Mouse (Mus musculus): ENCODE results near the gene Lyg1.
A peak's percentile ranks its signal among the peaks of the same experiment; 100 is the strongest.
"Not testable (repeated sequence)": the region's sequence is repeated elsewhere in the genome, so short reads cannot be mapped to it uniquely, and the experiment has no call there.

Lyg1 gene

DNA sequence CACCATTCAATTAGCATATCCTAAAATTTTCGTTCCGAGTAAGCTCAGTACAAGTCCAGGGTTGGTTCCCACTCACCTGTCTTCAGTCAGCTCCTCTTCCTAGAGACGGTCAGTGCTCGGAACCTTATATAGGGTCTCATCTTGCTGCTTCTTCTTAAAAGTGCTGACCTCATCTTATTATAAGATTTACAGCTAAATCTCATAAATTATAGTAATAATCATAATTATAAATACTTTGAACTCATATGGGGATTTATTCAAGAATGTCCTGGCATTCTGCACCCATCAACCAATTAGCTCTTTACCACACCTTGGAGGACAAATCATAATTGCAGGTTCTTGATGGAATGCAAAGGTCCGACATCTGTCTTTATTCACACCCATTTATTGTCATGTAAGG, at the start of gene Lyg1:
Gene Lyg1 (minus strand): TSS at position 101 of the 400 bp plus-strand sequence.
- DNase-seq = no peak

- DNase-seq = no peak
Observed at GRCm38 (mm10) chr1:38006741-38007140, 49.2 kb upstream of the Lyg1 start.

- DNase-seq = no peak
Observed at GRCm38 (mm10) chr1:38003046-38003445, 45.5 kb upstream of the Lyg1 start.

DNA sequence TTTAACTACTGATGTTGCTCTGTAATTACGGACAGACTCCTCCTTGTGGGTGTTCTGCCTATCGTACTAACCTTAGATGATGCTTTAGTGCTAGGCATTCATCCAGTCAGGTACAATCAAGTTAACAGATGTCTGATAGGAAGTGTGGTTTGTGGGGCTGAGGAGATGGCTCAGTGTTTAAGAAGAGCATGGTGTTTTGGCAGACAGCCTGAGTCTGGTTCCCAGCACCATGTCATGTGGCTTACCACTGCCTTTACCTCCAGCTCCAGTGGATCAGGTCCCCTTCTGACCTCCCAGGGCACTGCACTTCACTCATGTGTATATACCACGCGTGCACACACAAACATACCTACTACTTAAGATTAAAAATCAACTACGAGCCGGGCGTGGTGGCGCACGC, 44.4 kb upstream of the Lyg1 start:
- DNase-seq = no peak

GRCm38 (mm10) chr1:38000844-38001243, 43.3 kb upstream of the Lyg1 start:
- no peak for DNase-seq

DNA sequence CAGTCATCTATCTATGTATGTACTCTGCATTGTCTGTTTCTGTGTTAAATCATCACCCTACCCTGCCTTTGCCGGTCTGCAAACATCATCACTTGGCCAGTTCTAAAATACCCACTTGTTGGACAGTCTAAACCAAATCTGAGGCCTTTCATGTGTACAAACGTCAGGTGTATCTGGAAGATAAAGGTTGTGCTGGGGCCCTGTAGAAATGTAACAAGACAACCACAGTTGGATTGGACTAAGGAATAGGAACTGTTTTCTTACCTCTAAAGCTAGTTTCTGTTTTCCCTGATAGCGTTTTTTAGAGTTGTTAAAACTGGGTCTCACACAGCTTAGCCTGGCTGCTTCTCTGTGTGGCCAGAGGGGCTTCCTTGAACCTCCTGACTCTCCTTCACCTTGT, 42.0 kb upstream of the Lyg1 start:
- no peak for DNase-seq

- no peak for DNase-seq
Observed at GRCm38 (mm10) chr1:37998371-37999199, 41.0 kb upstream of the Lyg1 start.

DNA sequence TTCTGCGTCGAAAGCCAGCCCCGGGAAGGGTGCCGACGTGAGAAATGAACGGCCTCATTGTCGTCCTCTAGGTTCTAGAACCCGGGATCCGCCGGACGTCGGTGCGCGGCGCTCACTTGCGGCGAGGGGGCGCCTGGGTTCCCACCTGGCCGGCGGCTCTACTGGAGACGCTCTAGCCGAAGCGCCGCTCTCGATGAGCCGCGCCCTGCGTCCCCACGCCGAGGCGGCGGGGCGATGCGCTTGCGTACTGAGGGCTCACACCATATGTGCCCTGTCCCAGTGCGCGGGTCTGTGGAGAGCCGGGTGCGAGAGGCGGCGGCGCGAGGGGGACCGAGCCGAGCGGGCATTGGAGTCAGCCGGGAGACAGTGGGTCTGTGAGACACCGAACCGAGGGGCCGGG, 40.3 kb upstream of the Lyg1 start, which contains the start of the genes Txndc9 and Eif5b:
Gene Txndc9 (minus strand): TSS at position 27 of the 400 bp plus-strand sequence.
Gene Eif5b (plus strand): TSS at position 144 of the 400 bp plus-strand sequence.
- DNase-seq = peak; percentile 96

DNA sequence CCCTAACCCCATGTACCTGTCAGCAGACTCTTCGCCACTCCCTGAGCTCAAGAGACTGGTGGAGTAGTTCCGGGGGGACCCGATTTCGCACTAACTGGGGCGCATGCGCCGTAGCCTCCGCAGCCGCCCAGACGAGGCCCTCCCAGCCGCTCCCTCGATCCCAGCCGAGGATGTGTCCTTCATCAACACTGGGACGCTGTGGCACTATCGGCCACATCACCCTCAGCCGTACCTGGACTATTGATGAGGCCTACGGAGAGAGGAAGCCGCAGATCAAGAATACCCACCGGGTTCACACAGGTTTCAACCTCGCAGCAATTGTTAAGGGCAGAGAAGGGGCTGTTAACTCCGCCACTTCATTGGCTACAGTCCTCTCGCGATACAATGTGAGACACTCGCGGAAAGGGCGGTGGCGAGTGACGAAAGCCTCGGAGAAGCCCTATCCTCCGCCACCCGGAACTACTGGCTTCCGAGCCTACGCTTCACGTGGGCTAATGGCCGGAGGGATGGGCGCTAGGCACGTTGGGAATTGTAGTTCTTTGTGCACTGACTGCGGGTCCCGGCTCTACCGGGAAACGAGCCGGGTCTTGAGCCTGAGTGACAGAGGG, 39.4 kb upstream of the Lyg1 start:
- DNase-seq = peak; percentile 99

- peak; percentile 29 for DNase-seq
Observed at GRCm38 (mm10) chr1:37996226-37996625, 38.7 kb upstream of the Lyg1 start.

GRCm38 (mm10) chr1:37987856-37988255, 30.3 kb upstream of the Lyg1 start:
- no peak for DNase-seq

DNA sequence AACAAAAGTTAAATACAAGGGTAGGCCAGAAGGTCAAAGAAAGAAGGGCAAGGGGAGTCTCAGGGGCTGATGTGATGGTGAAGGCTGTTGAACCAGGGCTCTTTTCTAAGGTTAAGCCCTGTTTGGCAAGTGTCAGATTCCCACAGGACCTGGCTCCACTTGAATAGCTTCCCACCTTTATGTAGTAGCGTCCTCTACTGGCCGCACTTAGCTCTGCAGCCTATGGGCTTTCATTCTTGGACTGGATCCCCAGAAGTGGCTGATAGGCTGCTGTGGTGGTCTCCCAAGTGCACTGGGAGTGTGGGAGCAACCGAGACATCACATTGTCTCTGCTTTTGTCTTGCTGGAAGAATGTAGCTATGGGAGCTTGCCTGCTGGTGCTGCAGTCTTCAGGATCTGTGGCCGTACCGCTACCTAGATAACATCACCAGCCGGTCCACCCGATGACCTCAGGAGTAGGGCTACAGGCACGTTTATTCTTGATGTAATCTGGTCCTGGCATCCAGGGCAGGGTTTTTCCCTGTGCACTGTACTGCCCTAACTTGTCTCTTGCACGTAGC, 28.3 kb upstream of the Lyg1 start:
- no peak for DNase-seq

DNA sequence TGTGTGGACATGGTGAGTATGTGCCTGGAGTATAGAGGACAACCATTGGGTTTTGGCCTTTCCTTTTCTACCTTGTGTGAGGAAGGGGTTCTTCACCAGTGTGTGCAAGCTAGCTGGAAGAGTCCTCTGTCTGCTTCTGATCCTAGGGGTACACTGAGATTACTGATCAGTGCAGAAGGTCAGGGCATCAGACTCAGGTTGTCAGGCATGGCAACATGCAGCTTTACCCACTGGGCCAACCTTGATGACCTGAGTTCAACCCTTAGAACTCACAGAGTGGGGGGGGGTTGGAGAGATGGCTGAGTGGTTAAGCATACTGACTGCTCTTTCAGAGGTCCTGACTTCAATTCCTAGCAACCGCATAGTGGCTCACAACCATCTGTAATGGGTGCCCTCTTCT, 26.8 kb upstream of the Lyg1 start:
- DNase-seq = no peak

GRCm38 (mm10) chr1:37977303-37977702, 19.7 kb upstream of the Lyg1 start:
- no peak for DNase-seq

DNA sequence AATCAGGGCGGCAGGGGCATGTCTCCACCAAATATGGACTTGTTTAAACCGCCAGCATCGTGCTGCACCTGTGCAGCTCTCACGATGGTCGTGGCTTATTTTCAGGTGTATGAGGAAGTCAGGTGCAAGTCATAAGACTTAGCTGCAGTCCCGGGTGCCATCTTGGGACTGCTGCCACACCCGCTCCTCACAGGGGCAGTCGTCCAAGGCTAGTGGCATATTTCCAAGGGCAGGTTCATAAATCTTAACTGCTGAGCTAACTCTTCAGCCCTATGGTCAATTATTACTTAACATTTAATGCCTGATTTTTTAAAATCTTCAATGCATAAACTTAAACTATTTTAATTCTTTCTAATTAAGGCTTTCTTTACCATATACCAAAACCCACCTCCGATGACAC, 19.1 kb upstream of the Lyg1 start:
- DNase-seq = not testable (repeated sequence)

DNA sequence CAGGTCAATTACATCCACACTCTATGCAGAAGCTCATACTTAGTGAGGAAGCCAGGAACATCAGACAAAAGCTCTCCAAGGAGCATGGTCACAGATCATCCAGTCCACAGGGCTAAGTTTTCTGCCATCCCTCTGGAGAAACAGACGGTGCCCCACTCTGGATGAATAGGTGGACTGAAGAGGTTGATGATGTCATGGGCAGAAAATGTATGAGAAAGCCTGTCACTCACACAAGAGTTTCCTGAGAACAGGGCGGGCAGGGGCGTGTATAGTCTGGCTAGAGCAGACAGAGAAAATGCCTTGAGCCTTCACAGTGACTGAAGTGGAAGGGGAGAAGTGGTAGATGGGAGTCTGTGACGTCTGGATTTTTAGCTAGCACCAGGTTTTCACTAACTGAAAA, 14.0 kb upstream of the Lyg1 start:
- DNase-seq = no peak

GRCm38 (mm10) chr1:37968746-37969145, 11.2 kb upstream of the Lyg1 start:
- DNase-seq = no peak

DNA sequence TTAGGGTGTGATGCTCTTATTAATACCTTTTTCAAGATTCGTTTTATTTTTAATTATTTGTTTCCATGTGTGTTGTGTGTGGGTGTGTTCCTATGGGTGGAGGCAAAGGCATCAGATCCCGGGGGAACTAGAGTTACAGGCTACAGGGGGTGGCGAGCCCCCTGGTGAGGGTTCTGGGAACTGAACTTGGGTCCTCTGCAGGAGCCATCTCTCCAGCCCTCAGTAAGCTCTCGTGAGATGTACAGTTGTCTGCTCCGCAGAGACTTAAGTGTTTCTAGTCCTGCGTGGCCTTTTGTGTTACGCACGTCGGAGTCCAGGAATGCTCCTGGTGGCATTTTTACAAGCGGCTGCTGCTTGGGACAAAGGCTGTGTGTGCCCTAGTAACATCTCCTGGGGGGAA, 8.0 kb upstream of the Lyg1 start:
- no peak for DNase-seq

- DNase-seq = peak; percentile 22
Observed at GRCm38 (mm10) chr1:37959486-37959885, 1.9 kb upstream of the Lyg1 start.

DNA sequence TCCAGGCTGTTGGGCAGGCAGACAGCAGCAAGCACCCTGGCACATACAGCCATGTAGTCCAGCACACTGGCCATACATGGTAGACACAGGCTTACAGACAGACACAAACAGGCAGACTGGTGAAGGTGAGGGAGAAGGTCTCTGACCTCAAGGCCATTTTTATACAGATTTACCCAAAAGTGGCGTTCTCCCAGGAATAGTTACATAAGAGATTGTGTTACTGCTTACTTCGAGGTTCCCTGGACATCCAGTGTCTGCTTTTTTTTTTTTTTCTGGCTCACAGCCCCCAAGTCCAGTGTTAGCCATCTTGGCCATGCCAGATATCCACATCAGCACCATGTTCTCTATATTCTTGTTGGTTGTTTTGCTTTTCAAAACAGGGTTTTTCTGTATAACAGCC, 957 bp upstream of the Lyg1 start:
- DNase-seq = no peak

GRCm38 (mm10) chr1:37956690-37957431, 698 bp downstream of the Lyg1 start:
- DNase-seq = no peak

DNA sequence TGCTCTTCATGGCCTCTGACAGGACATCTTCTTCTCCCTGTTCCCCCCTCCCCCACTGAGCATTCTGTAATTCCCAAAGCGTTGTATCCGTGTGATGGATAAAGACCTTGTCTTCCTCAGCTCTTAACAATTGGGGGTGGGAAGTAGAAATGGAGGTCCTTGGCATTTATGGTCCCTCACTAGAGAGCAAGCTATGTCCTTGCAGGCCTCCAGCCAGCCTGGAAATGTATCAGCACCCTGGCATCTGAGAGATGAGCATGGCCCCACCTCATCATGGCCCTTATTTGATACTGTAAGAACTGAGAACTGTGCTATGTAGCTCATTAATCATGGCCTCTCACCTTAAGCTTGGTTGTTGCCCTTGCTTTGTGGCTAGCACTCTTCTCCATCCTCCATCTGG, 2.3 kb downstream of the Lyg1 start:
- no peak for DNase-seq

DNA sequence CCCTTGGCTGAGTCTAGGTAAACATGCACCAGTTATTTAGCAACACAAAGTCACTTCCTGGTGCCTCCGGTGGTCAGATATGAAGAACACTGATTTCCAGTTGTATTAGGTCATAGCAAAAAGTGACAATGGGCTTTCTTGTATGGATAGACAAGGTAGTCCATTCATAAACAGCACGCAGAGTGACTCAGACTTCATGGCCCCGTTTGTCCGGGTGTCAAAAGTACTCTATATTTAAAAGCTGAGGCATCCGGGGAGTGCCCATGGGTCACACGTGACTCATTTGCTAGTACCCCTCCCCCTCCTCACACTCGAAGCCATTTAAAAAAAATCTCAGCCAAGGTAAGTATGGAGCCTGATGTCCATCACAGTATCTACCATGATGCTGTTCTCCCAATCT, 2.8 kb downstream of the Lyg1 start:
- DNase-seq = no peak

Measured in cerebellum, adult 11-12 months (tissue).